Mouse (Mus musculus) lung, postnatal 0 days (tissue): ENCODE results near the gene Sidt1. TPM values are rescaled to one million over a fixed set of nuclear protein-coding genes. Genes with fewer than 3 reads are reported as not detected.

Source experiments
- ATAC-seq: fragments of 200-750 bp; cut with Nextera tagmentation; 2 replicates; pipeline ENCODE4 v1.8.0; 2017; ENCODE audit warnings: moderate library complexity
- DNase-seq: peaks from one replicate; pipeline ENCODE4 v3.0.0-alpha.2; 2016; ENCODE audit warnings: low spot score
- H3K27ac ChIP-seq: fragments of 300-500 bp; sonication (generic); 2 replicates; pipeline ENCODE4 v1.5.1; 2014; ENCODE audit warnings: antibody characterized with exemption, mild to moderate bottlenecking, low read length, mixed read lengths
- H3K27me3 ChIP-seq: fragments of 300-500 bp; sonication (generic); replicated peaks from 2 replicates; pipeline ENCODE4 v1.6.1; 2014; ENCODE audit warnings: low read length, mixed read lengths; ENCODE audit not compliant: insufficient read depth
- H3K36me3 ChIP-seq: fragments of 300-500 bp; sonication (generic); 2 replicates; pipeline ENCODE4 v1.6.1; 2014; ENCODE audit warnings: low read length, mixed read lengths; ENCODE audit not compliant: insufficient read depth
- H3K4me1 ChIP-seq: fragments of 300-500 bp; sonication (generic); 2 replicates; pipeline ENCODE4 v1.6.1; 2014; ENCODE audit warnings: antibody characterized with exemption, low read depth, low read length, mixed read lengths; ENCODE audit not compliant: insufficient read depth
- H3K4me2 ChIP-seq: fragments of 300-500 bp; sonication (generic); replicated peaks from 2 replicates; pipeline ENCODE4 v1.6.1; 2014; ENCODE audit warnings: low read depth, mild to moderate bottlenecking, low read length, moderate library complexity, mixed read lengths
- H3K4me3 ChIP-seq: fragments of 300-500 bp; sonication (generic); 2 replicates; pipeline ENCODE4 v1.5.1; 2014; ENCODE audit warnings: low read depth, low read length
- H3K9ac ChIP-seq: fragments of 300-500 bp; sonication (generic); replicated peaks from 2 replicates; pipeline ENCODE4 v1.6.1; 2014; ENCODE audit warnings: low read depth, mild to moderate bottlenecking
- H3K9me3 ChIP-seq: fragments of 300-500 bp; sonication (generic); 2 replicates; pipeline ENCODE4 v1.6.1; 2016; ENCODE audit warnings: low read length, mixed read lengths
- CTCF ChIP-seq: IDR thresholded peaks from 2 replicates; pipeline ENCODE4 v1.5.1; 2016; ENCODE audit warnings: antibody characterized with exemption, mild to moderate bottlenecking
- EP300 ChIP-seq: IDR thresholded peaks from 2 replicates; pipeline ENCODE4 v1.6.1; 2016; ENCODE audit warnings: antibody characterized with exemption, mild to moderate bottlenecking, control low read depth
- WGBS: fragments of 180-500 bp; shearing (Covaris S2); extraction: QIAGEN DNeasy Blood & Tissue Kit; methylation state at CpG from one replicate; pipeline ENCODE4 v1.1.7; 2014; 5-methylcytosine and 5-hydroxymethylcytosine counted together
- polyA plus RNA-seq: library from polyadenylated mRNA; unstranded; fragments of >200 nt; fragmentation: Nextera tagmentation; extraction: Ambion mirVana; gene quantifications from 2 replicates; pipeline ENCODE4 v1.2.1, GENCODE M21; 2015

Gene Sidt1
- polyA plus RNA-seq, 1 experiment from 2014 or later, result 0.53 TPM

- no peak for DNase-seq
- no peak for ATAC-seq
- Histone ChIP-seq H3K9ac (no peak overlapping the region), H3K9me3 (0 out of 2 replicates have a peak, but pooled peaks cover 2% of the 10 kb centered on the region), H3K4me3 (no peak overlapping the region), H3K36me3 (0 out of 2 replicates have a peak, but pooled peaks cover under 1% of the 10 kb centered on the region), H3K4me2 (no peak overlapping the region), H3K27ac (no peak overlapping the region), H3K27me3 (no peaks in the 10 kb centered on the region), H3K4me1 (no peaks in the 10 kb centered on the region)
- TF ChIP-seq EP300 (no peak), CTCF (no peak)
- 86% methylated on average over 13 of the region's 13 CpGs for WGBS
Observed at GRCm38 (mm10) chr16:44226706-44227291, 106.2 kb downstream of the Sidt1 start.

- WGBS, result 63% methylated on average over 6 of the region's 6 CpGs
- Histone ChIP-seq H3K27me3 (no peaks in the 10 kb centered on the region), H3K4me1 (no peaks in the 10 kb centered on the region), H3K9me3 (no peaks in the 10 kb centered on the region), H3K4me3 (no peak overlapping the region), H3K27ac (no peak overlapping the region), H3K9ac (no peak overlapping the region), H3K4me2 (no peak overlapping the region), H3K36me3 (peaks cover 37% of the 10 kb centered on the region; the same call in 1 of the 2 replicates)
- DNase-seq, result no peak
- TF ChIP-seq EP300, result no peak
- TF ChIP-seq CTCF, result no peak
- no peak for ATAC-seq
Observed at GRCm38 (mm10) chr16:44221463-44221862, 111.5 kb downstream of the Sidt1 start.

GRCm38 (mm10) chr16:44216417-44216816, 116.6 kb downstream of the Sidt1 start:
- no peak for DNase-seq
- Histone ChIP-seq H3K27me3 (no peaks in the 10 kb centered on the region), H3K9me3 (no peaks in the 10 kb centered on the region), H3K4me3 (no peak overlapping the region), H3K36me3 (peaks cover 54% of the 10 kb centered on the region; the same call in 1 of the 2 replicates), H3K4me1 (no peaks in the 10 kb centered on the region), H3K9ac (no peak overlapping the region), H3K27ac (no peak overlapping the region), H3K4me2 (no peak overlapping the region)
- WGBS, result 93% methylated on average over 7 of the region's 7 CpGs
- no peak for ATAC-seq
- no peak for TF ChIP-seq EP300
- TF ChIP-seq CTCF, result no peak

- Histone ChIP-seq H3K27me3 (no peaks in the 10 kb centered on the region), H3K9me3 (no peaks in the 10 kb centered on the region), H3K4me2 (no peak overlapping the region), H3K36me3 (peaks cover 54% of the 10 kb centered on the region; the same call in 1 of the 2 replicates), H3K4me3 (no peak overlapping the region), H3K4me1 (no peaks in the 10 kb centered on the region), H3K9ac (no peak overlapping the region), H3K27ac (no peak overlapping the region)
- WGBS, result 91% methylated on average over 9 of the region's 9 CpGs
- ATAC-seq (no peak), DNase-seq (no peak)
- TF ChIP-seq EP300, result no peak
- TF ChIP-seq CTCF, result no peak
Observed at GRCm38 (mm10) chr16:44215513-44215912, 117.5 kb downstream of the Sidt1 start.

- Histone ChIP-seq H3K9me3 (no peaks in the 10 kb centered on the region), H3K4me1 (no peaks in the 10 kb centered on the region), H3K27ac (no peak overlapping the region), H3K4me2 (no peak overlapping the region), H3K27me3 (no peaks in the 10 kb centered on the region), H3K9ac (no peak overlapping the region), H3K36me3 (peaks cover 45% of the 10 kb centered on the region; the same call in 1 of the 2 replicates), H3K4me3 (no peak overlapping the region)
- ATAC-seq (no peak), DNase-seq (no peak)
- TF ChIP-seq CTCF (no peak), EP300 (no peak)
- WGBS, result 87% methylated on average over 7 of the region's 7 CpGs
Observed at GRCm38 (mm10) chr16:44212703-44213102, 120.3 kb downstream of the Sidt1 start.

- no peak overlapping the region for H3K4me2 ChIP-seq
- H3K36me3 ChIP-seq, result peaks cover 34% of the 10 kb centered on the region; the same call in 1 of the 2 replicates
- H3K4me1 ChIP-seq, result no peaks in the 10 kb centered on the region
- no peak overlapping the region for H3K27ac ChIP-seq
- TF ChIP-seq EP300, result no peak
- TF ChIP-seq CTCF, result no peak
- ATAC-seq (no peak), DNase-seq (no peak)
- 78% methylated on average over 1 of the region's 1 CpGs for WGBS
- no peak overlapping the region for H3K9ac ChIP-seq
- no peaks in the 10 kb centered on the region for H3K9me3 ChIP-seq
- H3K4me3 ChIP-seq, result no peak overlapping the region
- no peaks in the 10 kb centered on the region for H3K27me3 ChIP-seq
Observed at GRCm38 (mm10) chr16:44211054-44211414, 122.0 kb downstream of the Sidt1 start.
